Mouse (Mus musculus) ZHBTc4 (cell line): Measurements from ENCODE around the gene Hemk1.

Experiments
- DNase-seq: peaks from one replicate; pipeline ENCODE4 v3.0.0-alpha.2; 2011; ENCODE audit warnings: low read depth, low spot score

Hemk1 gene

DNA sequence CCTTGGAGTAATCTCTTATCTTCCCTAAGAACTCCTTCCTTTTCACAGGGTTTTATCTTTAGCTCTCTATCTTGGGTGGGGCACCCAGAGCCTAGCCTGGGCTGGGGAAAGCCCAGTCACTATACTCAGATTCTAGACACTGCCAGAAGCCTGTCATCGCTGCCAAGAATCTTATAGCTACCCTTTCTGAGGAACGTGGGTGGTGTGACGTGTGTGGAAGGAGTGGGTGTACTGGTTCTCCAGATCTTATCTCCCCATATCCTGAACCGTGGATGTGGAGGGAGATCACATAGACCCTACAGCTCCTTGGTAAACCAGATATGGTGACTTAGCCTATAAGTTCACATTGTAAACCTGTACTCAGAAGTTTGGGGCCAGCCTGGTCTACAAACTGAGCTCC lies 42.5 kb downstream of the Hemk1 start:
- DNase-seq = no peak

DNA sequence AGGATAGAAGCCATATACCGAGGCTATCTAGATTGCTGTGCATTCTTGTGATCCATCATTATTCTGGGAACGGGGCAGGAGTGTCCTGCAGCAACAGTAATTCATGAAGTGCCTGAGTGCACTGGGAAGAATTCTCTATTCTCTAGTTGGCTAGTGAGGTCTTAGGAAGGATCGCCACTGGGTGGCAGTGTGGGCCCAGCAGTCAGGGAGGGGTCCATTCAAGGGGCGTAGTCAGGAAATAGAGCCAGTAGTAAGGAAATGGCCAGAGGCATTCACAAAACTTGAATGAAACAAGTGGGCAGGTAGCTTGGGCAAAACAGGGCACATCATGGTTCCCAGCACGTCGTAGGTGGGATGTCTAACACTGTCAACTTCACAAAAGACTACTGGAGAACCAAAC lies 43.9 kb downstream of the Hemk1 start:
- DNase-seq = peak; percentile 84

DNA sequence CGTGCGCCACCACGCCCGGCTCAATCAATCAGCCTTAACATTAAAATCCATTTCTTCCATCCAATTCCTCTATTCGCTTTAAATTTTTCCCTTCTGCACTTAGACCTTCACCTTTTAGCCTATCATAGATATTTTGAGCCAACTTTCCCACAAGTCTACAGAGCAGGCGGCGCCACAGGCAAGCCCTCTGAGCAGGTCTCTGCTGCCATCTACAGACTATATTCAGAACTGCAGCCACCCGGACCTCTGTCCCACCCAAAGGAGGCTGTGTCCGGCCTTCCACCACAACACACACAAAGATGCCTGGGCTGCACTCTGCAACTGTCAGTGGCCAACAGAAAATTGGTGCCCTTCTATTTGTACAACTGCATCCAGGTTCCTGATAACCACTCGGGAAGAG lies 47.3 kb downstream of the Hemk1 start:
- peak; percentile 76 for DNase-seq

DNA sequence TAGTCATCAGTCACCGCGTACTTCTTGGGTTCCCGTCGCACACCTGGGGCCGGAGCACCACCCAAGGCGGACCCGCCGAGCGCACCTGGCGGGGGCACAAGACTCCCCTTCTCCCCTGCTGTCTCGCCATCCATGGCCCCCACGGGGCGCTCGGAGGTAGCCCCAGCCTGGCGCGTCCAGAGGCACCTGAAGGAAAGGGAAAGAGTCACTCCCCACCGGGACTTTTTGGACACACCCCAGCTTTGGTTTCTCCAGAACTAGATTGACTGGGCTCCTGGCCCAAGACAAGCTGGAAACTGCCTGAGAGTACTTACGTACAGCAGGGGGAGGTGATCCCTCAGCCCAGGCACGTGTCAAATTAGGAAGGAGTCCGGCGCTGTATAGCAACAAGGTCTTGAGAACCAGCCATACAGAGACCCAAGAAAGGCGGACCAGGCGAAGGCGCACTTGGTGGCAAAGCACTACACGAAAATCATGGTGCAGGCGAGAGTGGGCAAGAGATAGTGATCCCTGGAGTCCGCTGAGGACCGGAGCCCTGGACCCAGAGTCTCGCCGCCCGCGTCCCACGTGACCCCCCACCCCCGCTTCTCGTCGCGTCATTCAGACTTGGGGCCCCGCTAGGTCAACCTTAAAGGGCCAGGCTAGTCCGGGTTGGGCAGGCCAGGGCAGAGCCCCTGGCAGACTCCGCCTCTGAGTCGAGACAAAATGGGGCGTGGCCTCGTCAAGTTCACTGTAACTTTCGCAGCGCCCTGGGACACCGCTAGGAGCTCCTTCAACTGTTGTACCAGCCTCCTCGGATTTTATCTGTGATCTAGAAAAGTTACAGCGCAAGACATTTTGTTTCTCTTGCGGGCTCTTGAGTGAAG lies 48.7 kb downstream of the Hemk1 start, which contains the start of gene Mapkapk3:
TSS of gene Mapkapk3 (minus strand) at position 667 of the 866 bp plus-strand sequence.
- peak; percentile 87 for DNase-seq

DNA sequence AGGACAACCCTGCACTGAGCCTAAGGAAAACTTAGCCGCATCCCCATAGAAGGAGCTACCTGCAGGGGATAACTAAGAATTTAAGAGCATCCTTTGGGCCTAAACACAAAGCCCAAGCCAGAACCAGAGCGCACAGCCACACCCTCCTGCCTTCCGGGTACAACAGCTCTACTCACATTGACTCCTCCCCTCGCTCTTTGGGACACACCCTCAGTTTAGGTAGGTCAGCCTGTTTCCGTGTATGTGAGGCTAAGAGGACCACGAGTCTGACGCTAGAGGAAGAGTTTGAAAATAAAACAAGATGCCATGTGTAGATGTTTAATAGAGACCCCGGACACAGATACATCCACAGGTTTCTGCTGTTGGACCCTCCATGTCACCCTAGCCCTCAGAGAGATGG lies 49.4 kb downstream of the Hemk1 start:
- DNase-seq = peak; percentile 85

DNA sequence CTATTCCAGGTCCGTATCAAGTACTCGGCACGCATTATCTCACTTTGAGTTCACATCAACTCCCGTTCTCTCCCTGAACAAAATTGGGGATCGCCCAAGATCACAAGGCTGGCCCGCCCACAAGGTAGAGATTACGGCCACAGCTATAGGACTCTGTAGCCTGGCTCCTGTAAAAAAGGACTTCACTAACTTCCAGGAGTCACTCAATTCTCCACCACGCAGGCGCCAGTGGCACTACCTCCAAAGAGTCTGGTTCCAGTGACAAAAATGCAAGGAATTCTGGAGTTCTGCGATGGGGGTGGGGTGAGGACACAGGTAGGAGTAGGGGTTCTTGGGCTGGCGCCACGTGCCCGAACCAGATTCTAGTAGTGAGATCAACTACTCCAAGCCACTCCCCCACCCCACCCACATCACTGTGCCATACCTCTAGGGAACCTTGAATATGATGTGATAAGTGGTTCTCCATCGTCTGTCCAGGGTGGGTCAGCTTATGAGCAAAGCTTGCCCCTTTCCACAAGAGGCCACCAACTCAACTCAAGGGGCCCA lies 50.0 kb downstream of the Hemk1 start:
- DNase-seq = no peak

DNA sequence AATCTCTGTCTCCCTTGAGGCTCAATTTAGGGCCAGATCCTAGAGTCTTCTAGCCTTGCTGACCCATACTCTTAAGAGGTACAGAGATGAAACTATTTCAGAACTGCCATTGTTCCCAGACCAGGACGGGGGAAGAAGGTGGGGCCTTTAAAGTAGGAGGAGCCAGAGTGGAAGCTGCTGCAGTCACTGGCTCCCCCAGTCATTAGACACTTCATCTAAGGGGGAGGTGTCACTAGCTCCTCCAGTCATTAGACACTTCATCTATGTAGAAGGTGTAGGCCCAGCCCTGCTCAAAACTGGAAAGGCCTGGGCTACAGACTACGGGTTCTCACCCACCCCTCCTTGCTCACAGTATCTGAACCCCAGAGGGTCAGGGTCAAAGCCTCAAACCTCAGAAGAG lies 50.9 kb downstream of the Hemk1 start:
- peak; percentile 45 for DNase-seq

DNA sequence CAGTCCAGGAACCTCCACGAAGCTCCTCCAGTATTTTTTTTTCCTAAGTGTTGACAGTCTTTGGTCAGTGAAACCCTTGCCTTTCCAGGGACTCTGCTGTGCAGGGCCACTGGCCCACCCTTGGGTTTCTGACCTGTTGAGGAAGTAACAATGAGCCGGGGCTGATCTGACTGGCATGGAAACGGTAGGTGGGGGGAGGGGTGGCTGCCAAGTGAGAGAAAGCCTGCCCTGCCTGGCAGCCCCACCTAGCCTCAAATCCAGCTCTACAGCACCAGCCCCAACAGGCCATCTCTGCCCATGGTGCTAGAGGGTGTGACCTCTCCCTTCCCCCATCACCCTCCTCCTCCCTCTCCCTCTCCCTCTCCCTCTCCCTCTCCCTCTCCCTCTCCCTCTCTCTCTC lies 53.1 kb downstream of the Hemk1 start:
- DNase-seq = no peak

DNA sequence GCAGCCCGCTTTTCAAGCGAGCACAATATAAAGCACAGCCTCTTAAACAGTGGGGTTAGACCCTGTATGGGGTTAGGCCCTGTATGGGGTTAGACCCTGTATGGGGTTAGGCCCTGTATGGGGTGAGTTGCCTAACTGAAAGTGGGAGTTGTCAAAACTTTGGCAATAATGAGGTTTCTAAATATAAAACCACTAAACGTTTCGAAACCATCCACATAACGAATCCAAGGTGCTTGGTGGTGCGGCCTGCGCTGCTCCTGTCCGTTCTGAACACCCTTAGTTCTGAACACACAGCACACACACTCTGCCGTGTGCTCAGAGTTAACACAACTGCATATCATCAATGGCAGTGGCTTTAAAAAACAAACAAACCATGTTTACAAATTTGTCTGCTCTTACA lies 55.2 kb downstream of the Hemk1 start:
- DNase-seq = no peak

DNA sequence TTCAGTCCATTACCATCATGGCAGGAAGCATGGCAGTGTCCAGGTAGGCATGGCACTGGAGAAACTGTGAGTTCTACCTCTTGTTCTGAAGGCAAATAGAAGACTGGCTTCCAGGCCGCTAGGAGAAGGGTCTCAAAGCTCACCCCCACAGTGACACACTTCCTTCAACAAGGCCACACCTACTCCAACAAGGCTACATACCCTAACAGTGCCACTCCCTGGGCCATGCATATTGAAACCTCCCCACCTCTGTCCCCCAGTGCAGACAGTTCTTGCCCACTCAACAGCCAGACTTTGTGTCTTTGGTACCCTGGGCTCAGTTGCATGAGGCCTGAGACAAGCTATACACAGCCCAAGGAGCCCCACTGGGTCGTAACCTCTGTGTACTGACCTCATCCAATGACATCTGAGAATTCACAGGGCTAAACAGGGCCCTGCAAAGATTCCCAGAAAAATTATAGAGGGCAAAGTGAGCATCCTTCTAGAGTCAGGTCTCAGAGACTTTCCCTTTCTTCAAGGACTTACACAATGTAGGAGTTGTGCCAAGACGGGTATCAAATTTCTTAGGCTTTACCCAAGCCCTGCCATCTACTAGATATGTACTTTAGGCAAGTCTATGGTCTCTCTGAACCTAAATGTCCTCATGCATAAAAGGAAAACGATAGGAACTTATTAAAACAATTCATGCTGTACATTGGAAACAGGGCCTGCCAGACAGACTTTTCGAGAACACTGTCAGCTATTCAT lies 56.7 kb downstream of the Hemk1 start:
- no peak for DNase-seq

DNA sequence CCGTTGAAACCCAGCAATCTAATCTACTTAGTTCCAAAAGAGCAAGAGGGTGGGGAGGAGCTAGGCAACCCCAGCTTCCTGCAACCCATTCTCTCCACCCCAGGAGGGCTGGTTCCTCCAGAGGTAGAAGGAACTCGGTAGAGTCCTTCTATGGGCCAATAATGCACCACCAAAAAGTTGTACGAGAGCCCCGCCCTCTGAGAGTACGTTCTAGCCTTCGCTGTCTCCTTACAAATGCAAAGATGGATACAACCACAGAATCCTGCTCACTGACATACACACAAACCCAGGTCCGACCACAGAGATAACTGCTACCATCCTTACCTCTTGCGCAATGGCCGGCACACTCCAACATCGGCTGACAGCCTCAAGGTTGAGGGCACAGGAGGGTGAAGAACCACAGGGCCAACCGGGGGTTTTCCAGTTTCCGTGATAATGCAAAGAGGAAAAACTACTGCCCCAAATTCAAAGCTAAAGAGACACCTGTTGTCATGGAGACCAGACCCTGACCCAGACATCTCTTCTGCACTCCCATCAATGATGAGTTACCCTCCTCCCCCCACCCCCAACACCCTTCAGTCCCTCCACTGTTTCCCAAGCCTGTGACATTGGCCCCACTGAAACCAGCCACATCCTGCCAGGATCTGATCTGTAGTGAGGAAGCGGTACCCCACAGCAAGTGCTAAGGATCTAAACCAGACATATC lies 57.7 kb downstream of the Hemk1 start:
- peak; percentile 93 for DNase-seq

DNA sequence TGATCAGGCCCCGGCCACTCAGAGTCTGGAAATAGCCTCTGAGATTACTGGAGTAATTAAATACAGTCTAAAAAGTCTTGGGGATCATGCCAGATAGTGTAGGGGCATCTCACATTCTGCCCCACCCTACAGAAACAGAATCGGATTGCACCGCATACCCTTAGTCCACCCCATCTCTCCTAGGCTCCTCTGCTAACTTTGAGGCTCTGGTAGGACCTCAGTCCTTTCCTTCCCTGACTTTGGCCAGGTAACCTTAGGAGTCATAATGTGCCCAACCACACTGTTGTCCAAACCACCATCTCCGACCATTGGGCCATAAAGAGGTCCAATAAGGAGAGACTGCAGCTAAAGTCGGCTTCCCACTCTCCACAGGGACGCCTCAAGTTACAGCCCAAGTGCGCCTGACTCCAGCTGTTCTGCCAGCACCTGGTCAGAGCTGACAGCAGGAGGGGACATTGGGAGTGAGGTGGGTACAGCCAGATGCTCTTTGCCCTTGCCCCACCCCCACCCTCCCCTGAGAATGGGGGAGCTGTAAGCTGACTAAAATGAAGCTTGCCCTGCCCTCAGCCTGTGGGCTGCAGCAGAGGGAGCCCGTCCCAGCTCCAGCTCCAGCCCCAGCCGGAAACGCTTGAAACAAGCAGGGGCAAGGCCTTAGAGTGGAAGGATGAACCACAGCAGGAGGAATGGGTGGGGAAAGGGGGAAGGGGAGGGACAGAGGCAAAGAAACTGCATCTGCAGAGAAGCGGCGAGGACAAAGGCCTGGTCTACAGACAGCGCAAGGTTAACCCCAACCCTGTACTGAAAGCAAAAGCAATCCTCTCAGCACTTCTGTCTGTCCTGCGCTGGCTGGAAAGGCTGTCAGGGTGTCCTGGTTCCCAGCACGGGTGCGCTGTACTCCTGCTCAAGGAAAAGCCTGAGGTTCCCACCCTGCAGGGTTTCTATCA lies 58.5 kb downstream of the Hemk1 start:
- peak; percentile 89 for DNase-seq

DNA sequence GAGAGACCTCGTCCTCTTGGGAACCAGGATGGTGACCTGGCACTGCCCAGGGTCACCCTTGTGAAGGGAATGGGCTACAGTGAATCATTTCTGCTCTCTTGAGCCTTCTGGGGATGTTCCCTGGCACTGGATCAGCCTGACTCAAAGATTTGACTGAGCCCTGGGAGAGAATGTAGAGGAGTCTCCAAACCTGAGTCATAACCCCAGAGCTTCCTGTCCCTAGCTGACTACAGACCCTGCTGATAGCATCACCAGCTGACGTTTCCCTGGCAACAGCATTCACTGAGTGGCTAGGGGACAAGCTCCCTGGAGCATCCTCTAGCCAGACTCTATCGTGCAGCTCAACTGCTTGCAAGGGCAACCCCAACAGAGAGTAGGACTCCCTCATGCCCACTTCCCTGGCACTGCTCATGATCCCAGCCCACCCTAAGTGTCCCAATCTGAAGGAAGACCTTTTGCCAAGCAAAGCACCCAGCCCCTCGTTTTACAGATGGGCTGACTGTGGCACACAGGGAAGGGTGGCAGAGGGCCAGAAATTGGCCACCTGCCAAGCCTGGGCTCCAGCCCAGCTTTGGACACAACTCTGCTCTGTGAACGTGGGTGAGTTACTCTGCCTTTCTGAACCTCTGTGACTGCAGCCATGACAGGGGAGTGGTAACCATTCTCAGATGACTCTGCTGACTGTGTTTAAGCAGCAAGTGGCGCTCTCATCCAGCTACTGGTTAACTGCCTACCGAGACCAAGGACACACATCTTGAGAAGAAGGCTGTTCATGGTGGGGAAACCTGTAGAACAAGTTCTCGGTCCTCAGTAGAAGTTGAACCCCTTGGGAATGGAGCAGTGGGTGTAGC lies 59.4 kb downstream of the Hemk1 start:
- no peak for DNase-seq

DNA sequence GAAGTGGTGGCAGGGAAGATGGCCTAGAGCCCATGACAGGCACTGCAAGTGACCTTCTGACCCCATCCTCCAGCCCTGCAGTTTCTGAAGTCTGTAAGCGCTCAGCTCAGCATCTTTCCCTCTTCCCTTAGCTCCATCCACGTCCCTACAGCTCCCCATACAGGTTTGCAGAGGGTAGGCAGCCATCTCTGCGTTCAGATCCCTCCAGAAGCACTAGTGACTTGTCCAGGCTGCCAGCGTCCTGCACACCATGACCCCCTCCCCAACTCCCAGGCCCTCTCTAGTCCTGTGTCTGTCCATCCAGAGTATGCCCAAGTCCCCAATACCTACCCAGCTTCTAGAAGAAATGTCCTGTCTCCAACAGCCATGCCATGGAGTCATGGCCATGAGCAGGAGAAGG lies 60.0 kb downstream of the Hemk1 start:
- DNase-seq = no peak

DNA sequence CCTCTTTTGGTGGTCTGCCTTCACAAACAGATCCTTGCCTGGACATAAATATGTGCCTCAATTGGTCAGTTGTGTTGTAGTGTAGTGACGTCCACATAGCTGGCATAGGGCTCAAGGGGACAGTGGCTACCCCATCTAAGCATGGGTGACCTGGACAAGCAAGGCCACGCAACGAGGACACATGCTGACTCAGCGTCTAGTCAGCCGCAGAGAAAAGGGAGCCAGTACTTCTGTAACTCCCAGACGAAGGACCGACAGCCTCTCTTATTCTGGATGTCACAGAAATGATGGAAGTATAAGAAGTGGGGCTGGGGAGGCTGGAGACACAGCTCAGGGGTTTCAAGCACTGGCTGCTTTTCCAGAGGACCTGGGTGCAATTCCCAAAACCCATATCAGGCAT lies 60.5 kb downstream of the Hemk1 start:
- DNase-seq = no peak
